Mouse (Mus musculus): ENCODE results near the gene Pamr1.
A peak's percentile ranks its signal among the peaks of the same experiment; 100 is the strongest.

Pamr1 gene

GRCm38 (mm10) chr2:102549611-102550266, at the start of gene Pamr1:
Gene Pamr1, plus strand, starts transcription at chr2:102550012.
- peak; percentile 74 to 82 for DNase-seq

GRCm38 (mm10) chr2:102507633-102508032, 42.2 kb upstream of the Pamr1 start:
- no peak for DNase-seq

- no peak for DNase-seq
Measured at GRCm38 (mm10) chr2:102508154-102508553, 41.7 kb upstream of the Pamr1 start.

- no peak for DNase-seq
Measured at GRCm38 (mm10) chr2:102519956-102520355, 29.9 kb upstream of the Pamr1 start.

DNA sequence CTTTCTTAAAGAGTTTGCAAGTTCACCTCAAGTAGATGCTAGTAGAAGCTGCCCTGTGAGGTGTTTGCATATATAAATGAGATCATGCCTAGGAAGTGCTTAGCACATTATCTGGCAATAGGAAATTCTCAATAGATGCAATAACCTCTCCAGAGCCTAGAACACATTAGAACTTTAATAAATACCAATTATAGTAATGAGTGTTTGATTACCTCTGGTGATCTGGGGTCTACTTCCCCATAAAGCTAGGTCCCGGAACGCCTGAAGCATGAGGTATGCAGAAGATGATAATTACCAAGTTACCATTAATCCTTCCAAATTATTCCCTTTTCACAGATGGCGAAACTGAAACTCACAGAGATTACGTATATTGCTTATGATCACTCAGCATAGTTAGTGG, 22.2 kb upstream of the Pamr1 start:
- DNase-seq: no peak

DNA sequence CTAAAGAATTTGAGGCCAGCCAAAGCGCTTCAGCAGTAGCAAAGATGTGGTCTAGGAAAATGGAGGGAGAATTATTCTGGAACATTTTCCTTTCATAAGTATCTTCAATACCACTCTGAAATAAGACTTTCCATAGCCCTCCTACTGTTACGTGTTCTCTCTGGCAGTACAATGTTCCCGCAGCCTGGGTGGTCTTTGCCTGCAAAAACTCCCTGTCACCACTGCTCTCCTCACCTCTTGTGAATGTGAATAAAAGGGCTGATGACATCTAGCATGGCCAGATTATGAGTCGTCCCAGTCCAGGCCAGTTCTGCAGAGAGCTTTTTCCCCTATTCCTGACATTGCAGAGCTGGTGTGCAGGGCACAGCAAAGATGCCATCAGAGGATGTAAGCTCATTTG, 16.4 kb upstream of the Pamr1 start:
- DNase-seq: no peak

- no peak for DNase-seq
Measured at GRCm38 (mm10) chr2:102536766-102537165, 13.0 kb upstream of the Pamr1 start.

- DNase-seq: peak in 1 of 2 experiments; percentile 12
Measured at GRCm38 (mm10) chr2:102540438-102541230, 9.2 kb upstream of the Pamr1 start.

GRCm38 (mm10) chr2:102541404-102542125, 8.2 kb upstream of the Pamr1 start:
- DNase-seq: no peak

- DNase-seq: peak; percentile 13 to 24
Measured at GRCm38 (mm10) chr2:102543961-102544719, 5.7 kb upstream of the Pamr1 start.

DNA sequence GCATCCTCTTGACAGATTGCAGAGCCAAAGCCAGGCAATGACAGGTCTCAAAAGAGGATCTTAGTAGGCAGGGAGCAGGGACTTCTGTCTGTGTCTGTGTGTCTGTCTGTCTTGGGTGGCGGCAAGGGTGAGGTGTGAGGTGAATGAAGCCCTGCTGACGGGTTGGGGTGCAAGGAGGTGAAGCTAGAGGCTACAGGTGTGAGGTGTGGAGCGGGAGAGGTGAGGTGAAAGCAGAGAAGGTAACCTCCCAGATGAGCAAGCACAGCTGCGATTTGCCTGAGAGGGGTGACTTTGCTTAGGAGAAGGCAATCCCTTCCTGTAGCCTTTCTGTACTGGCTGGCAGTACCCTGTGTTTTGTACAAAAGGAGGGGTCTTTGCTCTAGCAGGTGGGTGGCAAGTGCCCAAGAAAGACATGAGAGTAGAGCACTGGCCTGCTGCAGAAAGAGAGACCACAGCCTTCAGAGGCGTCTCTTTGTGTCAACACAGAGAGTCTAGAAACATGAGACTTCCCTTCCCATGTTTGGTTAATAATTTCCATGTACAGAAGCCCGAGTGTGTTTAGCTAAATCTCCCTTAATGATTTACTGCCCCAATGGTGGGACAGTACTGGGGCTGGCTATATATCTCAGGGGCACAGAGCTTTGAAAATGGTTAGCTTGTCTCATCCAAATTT, 1.2 kb downstream of the Pamr1 start:
- DNase-seq: peak; percentile 18 to 48

GRCm38 (mm10) chr2:102551594-102551993, 1.8 kb downstream of the Pamr1 start:
- DNase-seq: peak in 1 of 2 experiments; percentile 37

DNA sequence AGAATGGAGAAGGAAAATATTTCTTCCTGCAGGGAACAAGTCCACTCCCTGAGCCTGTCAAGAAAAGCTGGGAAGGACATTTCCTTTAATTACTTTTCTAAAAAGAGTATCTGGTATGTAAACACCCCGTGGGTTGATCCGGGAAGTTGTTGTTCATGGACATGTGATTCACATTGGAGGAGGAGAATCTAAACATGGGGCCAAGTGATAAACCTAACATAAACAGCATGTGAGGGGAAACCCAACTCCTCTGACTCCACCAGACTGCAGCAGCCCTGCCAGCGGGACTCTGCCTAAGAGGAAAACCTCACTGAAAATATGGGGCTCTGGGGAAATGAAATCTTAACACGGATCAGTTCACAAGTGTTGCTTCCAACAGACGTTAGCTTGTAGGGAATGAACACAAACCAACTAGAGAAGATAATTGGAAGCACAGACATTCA, 2.3 kb downstream of the Pamr1 start:
- peak; percentile 37 to 61 for DNase-seq

DNA sequence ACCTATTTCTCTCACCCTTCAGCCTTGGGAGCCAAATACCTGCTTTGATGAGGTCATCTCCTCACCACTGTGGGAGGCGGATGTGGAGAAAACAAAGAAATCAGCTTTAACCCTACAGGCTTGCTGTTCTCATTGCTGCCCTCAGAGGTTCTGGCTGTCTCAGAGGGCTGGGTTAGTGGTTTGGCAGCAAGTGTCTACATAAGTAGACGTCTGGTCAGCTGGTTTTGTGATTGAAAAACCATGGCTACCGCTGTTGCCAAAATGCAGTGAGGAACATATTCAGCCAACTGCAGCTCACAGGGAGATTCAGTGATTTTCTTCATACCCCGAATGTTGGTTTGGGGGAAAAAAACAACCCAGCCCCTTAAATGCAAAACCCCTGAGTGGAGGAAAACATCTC, 7.3 kb downstream of the Pamr1 start:
- DNase-seq: no peak

- no peak for DNase-seq
Measured at GRCm38 (mm10) chr2:102558965-102559364, 9.2 kb downstream of the Pamr1 start.

DNA sequence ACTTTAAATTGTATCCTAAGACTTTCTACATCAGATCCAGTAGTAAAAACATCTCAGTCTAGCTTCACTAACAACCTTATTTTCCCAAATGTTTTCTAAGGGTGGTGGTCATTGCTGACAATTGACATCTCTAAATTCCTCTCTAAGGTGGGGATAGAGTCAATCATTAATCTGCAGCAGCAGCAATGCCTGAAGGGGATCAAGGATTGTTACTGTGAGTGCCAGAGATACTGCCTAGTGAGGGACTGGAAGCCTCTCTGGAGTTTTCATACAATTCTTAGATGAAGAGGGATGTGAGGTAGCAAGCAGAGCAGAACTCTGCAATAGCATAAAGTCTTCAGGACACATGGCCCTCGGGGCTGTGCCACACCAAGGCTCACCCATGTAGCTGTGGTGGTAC, 14.0 kb downstream of the Pamr1 start:
- no peak for DNase-seq

DNA sequence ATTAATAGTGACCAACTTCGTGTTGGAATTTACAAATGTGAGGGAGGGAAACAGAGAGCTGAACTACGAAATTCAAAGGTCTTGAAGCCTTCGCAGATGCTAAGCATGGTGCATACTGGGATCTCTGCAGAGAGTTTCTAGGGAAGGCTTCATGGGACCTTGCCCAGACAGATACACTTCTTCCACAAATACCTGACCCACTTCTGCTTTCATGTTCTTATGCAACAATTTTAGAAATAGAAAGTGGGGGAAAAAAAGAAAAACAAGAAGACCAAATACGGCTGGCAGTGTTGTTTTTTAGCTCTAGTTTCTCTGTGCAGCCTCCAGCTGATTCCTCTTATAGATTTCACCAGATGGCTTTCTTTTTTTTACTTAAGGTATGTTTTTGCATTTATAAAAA, 29.4 kb downstream of the Pamr1 start:
- no peak for DNase-seq

DNA sequence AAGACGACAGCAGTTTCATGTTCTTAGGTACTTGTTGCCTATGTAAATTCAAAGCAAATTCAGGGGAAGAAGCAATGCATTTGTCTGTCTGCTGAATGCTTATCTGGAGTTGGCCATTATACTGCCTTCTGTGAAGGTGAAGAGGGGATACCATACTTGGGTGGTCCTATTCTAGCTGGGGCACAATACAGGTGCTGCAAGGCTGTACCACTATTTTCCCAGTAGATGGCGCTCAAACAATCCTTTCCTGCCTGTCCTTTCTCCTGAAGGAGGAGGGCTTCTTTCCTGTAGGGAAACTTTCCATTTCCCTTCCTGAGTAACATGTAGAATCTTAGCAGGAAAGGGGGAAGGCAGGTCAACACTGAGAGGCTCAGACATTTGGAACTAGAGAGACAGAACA, 40.2 kb downstream of the Pamr1 start:
- peak; percentile 27 to 47 for DNase-seq

- DNase-seq: no peak
Measured at GRCm38 (mm10) chr2:102594535-102594934, 44.7 kb downstream of the Pamr1 start.

DNA sequence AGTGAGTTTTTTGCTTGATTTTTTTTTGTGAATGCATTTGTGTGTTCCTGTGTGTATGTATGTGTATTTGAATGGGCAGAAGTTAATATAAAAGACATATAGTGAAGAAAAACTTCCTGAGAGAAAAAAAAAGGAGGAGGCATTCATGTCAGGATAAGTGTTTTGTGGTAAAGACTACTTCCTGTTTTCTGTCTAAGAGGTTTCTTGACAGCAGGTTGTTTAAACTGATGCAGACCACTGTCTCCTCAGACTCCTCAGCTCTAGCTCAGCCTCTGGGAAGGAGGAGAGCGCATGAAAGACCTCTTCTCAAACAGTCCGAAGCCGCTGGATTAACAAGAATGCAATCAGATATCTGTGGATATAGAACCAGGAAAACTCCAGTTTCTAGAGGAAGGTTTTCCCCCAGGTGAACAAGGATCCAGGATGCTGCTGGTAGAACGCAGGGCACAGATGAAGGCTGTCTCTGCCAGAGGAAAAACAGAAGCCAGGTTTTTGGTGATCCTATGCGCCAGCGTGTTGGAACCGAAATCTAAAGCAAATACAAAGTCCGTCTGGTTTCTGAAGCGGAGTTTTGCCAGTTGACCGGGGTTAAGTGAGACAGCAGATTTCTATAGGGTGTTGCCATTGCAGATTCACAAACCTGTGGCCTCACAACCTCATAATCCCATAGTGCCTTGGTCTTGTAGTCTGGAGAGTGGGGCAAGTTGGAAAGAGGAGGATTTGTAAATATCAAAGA, 45.8 kb downstream of the Pamr1 start:
- DNase-seq: no peak

DNA sequence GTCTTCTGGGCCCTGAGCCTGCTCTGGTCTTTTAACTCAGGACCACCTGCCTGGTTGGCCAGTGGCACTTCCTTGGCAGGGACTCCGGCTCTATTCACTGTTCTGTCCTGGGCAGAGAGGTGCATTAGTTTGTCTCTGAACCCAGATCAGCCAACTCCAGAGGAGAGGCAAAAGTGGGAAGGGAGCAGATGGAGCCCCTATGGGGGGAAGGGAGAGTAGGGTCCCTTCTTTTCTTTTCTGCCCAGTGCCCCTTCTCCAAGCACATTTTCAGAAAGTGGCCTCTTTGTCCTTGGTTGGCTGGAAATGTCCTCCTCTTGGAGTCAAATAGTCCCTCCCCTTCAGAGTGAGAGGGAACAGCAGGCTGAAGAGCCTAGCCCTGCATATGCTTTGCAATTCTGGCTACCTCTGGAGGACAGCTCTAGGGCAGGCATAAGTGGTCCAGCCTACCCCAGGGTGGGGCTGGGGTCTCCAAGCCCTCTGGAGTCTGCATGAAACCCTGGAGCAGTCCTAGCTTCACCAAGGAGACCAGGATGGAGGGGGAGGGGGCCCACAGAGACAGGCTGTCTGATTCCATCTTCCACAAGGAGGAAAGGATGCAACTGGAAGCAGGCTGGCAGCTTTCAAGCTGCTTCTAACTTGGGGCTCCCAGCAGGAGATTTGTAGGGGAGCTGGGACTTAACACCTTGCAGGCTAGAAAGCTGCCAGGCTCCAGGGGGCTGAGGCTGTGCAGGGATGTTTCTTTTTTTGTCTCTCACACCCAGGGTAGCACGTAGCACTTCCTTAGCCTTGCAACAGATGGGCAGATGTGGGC, 49.3 kb downstream of the Pamr1 start:
- no peak for DNase-seq

Data from kidney, postnatal 4 days (tissue).